Mouse (Mus musculus) limb, embryonic 14.5 days (tissue): ENCODE measurements at regions not wholly inside any gene's neighbourhood (a gene's known extent, or its start where the extent isn't known, plus 50 kb on each side); places are given as distances from the start of the nearest gene placed in this dataset.
A peak's percentile ranks its signal among the peaks of the same experiment; 100 is the strongest.

Experiments
- ATAC-seq: fragments of 200-750 bp; cut with Nextera tagmentation; 2 replicates; pipeline ENCODE4 v1.8.0; 2017; ENCODE audit warnings: low read depth, moderate number of reproducible peaks, moderate TSS enrichment; ENCODE audit not compliant: low FRiP score
- DNase-seq: peaks from one replicate; pipeline ENCODE4 v3.0.0-alpha.2; 2015; ENCODE audit warnings: low spot score
- H3K27ac ChIP-seq: fragments of 300-500 bp; sonication (generic); replicated peaks from 2 replicates; pipeline ENCODE4 v1.5.1; 2014; ENCODE audit warnings: low read depth, mild to moderate bottlenecking, low read length, moderate library complexity, mixed read lengths
- H3K27me3 ChIP-seq: fragments of 300-500 bp; sonication (generic); 2 replicates; pipeline ENCODE4 v1.6.1; 2014; ENCODE audit warnings: low read length, mixed read lengths; ENCODE audit not compliant: control insufficient read depth, insufficient read depth
- H3K36me3 ChIP-seq: fragments of 300-500 bp; sonication (generic); 2 replicates; pipeline ENCODE4 v1.6.1; 2014; ENCODE audit warnings: mild to moderate bottlenecking, low read length, moderate library complexity, mixed read lengths; ENCODE audit not compliant: control insufficient read depth, insufficient read depth
- H3K4me1 ChIP-seq: fragments of 300-500 bp; sonication (generic); 2 replicates; pipeline ENCODE4 v1.6.1; 2014; ENCODE audit warnings: antibody characterized with exemption, low read length, mixed read lengths; ENCODE audit not compliant: control insufficient read depth, insufficient read depth
- H3K4me2 ChIP-seq: fragments of 300-500 bp; sonication (generic); replicated peaks from 2 replicates; pipeline ENCODE4 v1.6.1; 2014; ENCODE audit warnings: low read depth, mild to moderate bottlenecking, low read length, moderate library complexity; ENCODE audit not compliant: severe bottlenecking
- H3K4me3 ChIP-seq: fragments of 300-500 bp; sonication (generic); replicated peaks from 2 replicates; pipeline ENCODE4 v1.5.1; 2014; ENCODE audit warnings: low read length
- H3K9ac ChIP-seq: fragments of 300-500 bp; sonication (generic); 2 replicates; pipeline ENCODE4 v1.6.1; 2014; ENCODE audit warnings: mild to moderate bottlenecking, low read depth, low read length, moderate library complexity; ENCODE audit not compliant: severe bottlenecking
- H3K9me3 ChIP-seq: fragments of 300-500 bp; sonication (generic); 2 replicates; pipeline ENCODE4 v1.6.1; 2016; ENCODE audit warnings: low read length; ENCODE audit not compliant: control insufficient read depth
- POLR2A ChIP-seq: fragments of 200-500 bp; IDR thresholded peaks from 2 replicates; pipeline ENCODE4 v1.8.0; 2012; ENCODE audit warnings: inconsistent platforms, mild to moderate bottlenecking, moderate library complexity, borderline replicate concordance; ENCODE audit not compliant: insufficient read depth, insufficient read length; ENCODE audit errors: extremely low read depth
- WGBS: fragments of 180-500 bp; shearing (Covaris S2); extraction: QIAGEN DNeasy Blood & Tissue Kit; methylation state at CpG from one replicate; pipeline ENCODE4 v1.1.7; 2014; 5-methylcytosine and 5-hydroxymethylcytosine counted together

DNA sequence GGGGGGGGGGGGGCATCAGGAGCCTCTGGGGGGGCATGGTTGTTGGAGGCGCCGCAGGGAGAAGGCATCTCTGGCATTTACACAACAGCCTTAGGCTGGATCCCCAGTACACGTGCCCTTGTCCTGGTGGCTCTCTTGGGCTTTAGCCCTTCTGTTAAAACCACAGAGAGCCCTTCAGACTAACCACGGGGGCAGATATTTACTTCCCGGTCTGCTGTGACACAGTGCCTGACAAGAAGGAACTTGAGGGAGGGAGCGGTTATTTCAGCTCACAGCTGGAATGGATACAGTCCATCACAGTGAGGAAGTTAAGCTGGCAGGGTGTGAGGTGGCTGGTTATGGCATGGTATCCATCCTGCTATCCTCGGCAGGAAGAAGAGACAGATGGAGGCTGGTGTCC, 71.0 kb upstream of the Gm11733 start:
- Histone ChIP-seq H3K9ac (no peak overlapping the region), H3K27me3 (peaks cover 31% of the 10 kb centered on the region), H3K27ac (no peak overlapping the region), H3K36me3 (no peaks in the 10 kb centered on the region), H3K4me2 (no peak overlapping the region), H3K4me3 (no peak overlapping the region), H3K9me3 (no peaks in the 10 kb centered on the region), H3K4me1 (peaks cover 21% of the 10 kb centered on the region)
- no peak for TF ChIP-seq POLR2A
- ATAC-seq (no peak), DNase-seq (no peak)
- WGBS, result 20% methylated on average over 7 of the region's 7 CpGs

GRCm38 (mm10) chr11:117413942-117414705, 70.0 kb upstream of the Gm11733 start:
- Histone ChIP-seq H3K9ac (no peak overlapping the region), H3K9me3 (no peaks in the 10 kb centered on the region), H3K36me3 (no peaks in the 10 kb centered on the region), H3K27me3 (peaks cover 23% of the 10 kb centered on the region), H3K27ac (no peak overlapping the region), H3K4me2 (0 out of 2 replicates have a peak overlapping the region, but pooled peaks have one; percentile 47), H3K4me1 (peaks cover 24% of the 10 kb centered on the region), H3K4me3 (no peak overlapping the region)
- TF ChIP-seq POLR2A, result no peak
- DNase-seq (no peak), ATAC-seq (no peak)
- WGBS, result 17% methylated on average over 11 of the region's 11 CpGs

DNA sequence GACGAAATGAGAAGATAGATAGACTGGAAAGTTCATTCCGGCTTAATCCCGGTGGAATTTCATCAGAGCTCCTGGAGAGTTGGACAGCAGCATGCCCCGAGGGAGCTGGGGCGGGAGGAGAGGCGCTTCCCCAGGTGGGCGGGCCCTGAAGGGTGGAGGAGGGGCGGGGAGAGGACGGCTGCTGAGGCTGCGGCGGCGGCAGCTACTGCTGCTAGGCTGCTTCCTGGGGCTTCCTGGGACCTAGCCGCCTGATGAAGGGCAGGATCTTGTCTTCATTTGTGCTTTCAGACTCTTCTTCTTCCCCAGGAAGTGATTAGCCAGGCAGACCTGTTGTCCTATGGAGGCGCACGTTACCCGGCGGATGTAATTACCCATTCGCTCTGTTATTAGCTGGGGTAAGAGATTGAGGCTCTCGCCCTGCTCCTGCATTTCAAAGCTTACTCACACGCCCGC, 69.3 kb upstream of the Gm11733 start:
- Histone ChIP-seq H3K4me3 (peak overlapping the region; percentile 28), H3K36me3 (no peaks in the 10 kb centered on the region), H3K27me3 (peaks cover 23% of the 10 kb centered on the region), H3K4me1 (peaks cover 32% of the 10 kb centered on the region), H3K9me3 (no peaks in the 10 kb centered on the region), H3K4me2 (peak overlapping the region; percentile 47), H3K9ac (no peak overlapping the region), H3K27ac (no peak overlapping the region)
- no peak for TF ChIP-seq POLR2A
- 2% methylated on average over 19 of the region's 21 CpGs for WGBS
- ATAC-seq (no peak), DNase-seq (no peak)

GRCm38 (mm10) chr11:117415466-117415865, 68.7 kb upstream of the Gm11733 start:
- H3K27me3 ChIP-seq, result peaks cover 23% of the 10 kb centered on the region

GRCm38 (mm10) chr11:117415955-117416354, 68.2 kb upstream of the Gm11733 start:
- H3K4me3 ChIP-seq, result 0 out of 2 replicates have a peak overlapping the region, but pooled peaks have one; percentile 28
- 7% methylated on average over 13 of the region's 13 CpGs for WGBS
- no peak overlapping the region for H3K27ac ChIP-seq
- no peaks in the 10 kb centered on the region for H3K9me3 ChIP-seq
- peaks cover 23% of the 10 kb centered on the region for H3K27me3 ChIP-seq
- peaks cover 34% of the 10 kb centered on the region for H3K4me1 ChIP-seq
- no peak overlapping the region; the same call in 1 of the 2 replicates for H3K4me2 ChIP-seq
- no peaks in the 10 kb centered on the region for H3K36me3 ChIP-seq
- TF ChIP-seq POLR2A, result no peak
- no peak for ATAC-seq
- H3K9ac ChIP-seq, result no peak overlapping the region
- DNase-seq, result no peak

More at GRCm38 (mm10) chr11:117415466-117415865, 68.7 kb upstream of the Gm11733 start:
- H3K27ac ChIP-seq, result no peak overlapping the region
- ATAC-seq (no peak), DNase-seq (no peak)
- 2% methylated on average over 14 of the region's 14 CpGs for WGBS
- peak overlapping the region; percentile 28 for H3K4me3 ChIP-seq
- TF ChIP-seq POLR2A, result no peak
- no peak overlapping the region for H3K9ac ChIP-seq
- H3K4me1 ChIP-seq, result peaks cover 34% of the 10 kb centered on the region
- H3K4me2 ChIP-seq, result peak overlapping the region; percentile 47
- H3K36me3 ChIP-seq, result no peaks in the 10 kb centered on the region
- no peaks in the 10 kb centered on the region for H3K9me3 ChIP-seq
